Mouse (Mus musculus) cortical plate, adult 2 months (tissue): Measurements from ENCODE around the gene Chrm1.

ENCODE experiments used
- CTCF ChIP-seq: fragments of 200-500 bp; IDR thresholded peaks from 2 replicates; pipeline ENCODE4 v1.5.1; 2011; ENCODE audit warnings: mild to moderate bottlenecking, control low read depth, low read length; ENCODE audit not compliant: insufficient read depth; ENCODE audit errors: extremely low read depth
- POLR2A ChIP-seq: fragments of 200-500 bp; IDR thresholded peaks from 2 replicates; pipeline ENCODE4 v1.6.1; 2011; ENCODE audit warnings: mild to moderate bottlenecking, low read length, control low read depth; ENCODE audit not compliant: insufficient read depth; ENCODE audit errors: extremely low read depth

GRCm38 (mm10) chr19:8699652-8700051 is 36.1 kb downstream of the Chrm1 start:
- no peak for TF ChIP-seq CTCF
- TF ChIP-seq POLR2A = no peak
